Mouse (Mus musculus): ENCODE results near the gene Ift81. TPM values are rescaled to one million over a fixed set of nuclear protein-coding genes. Genes with fewer than 3 reads are reported as not detected.

The Ift81 gene
- polyA plus RNA-seq, 1 experiment from 2014 or later: 28.4 TPM

DNA sequence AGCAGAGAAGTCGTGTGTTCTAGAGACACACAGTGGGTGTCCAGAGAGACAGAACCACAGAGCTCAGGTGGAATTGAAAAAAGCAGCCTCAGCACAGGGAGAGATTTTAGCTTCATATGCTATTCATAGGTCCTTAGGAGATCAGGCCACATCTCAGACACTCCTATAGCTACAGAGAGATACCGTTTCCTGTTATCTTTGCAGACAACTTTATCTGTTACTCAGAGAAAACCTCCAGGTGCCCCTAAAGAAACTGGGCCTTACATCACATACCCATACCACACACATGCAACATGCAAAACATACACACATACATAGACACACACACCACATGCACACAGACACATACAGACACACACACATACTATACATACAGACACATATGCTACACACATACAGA is 24.0 kb upstream of the Ift81 start:
- no peak for ATAC-seq (replicated peaks; ENCODE audit: low FRiP score, low TSS enrichment, low read depth)
- no peak overlapping the region for H3K9ac ChIP-seq (ENCODE audit: low read length)
- WGBS: 65% methylated on average over 2 of the region's 2 CpGs

DNA sequence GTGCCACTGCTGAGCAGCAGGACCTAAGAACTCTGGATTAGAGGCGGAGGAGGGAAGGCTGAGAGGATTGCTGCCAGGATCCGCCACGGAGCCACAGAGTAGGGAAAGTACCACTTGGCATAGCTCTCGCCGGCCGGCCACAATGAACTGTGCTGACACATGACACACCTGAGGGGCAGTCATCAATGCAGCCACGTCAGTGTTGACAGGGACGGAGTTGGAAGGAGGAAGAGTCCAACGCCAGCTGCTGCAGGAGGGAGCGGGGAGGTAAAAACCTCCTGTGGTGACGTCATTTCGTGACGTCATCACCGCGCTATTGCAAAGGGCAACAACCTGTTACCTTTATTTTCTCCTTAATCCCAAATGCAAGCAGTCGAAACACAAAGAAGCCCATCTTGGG is 22.6 kb upstream of the Ift81 start:
- peak; percentile 74 for DNase-seq (ENCODE audit: low spot score)
- H3K9ac ChIP-seq (ENCODE audit: low read length): no peak overlapping the region
- H3K27ac ChIP-seq (ENCODE audit: low read depth): no peak overlapping the region
- 41% methylated on average over 16 of the region's 16 CpGs for WGBS
- H3K4me1 ChIP-seq (replicated peaks; ENCODE audit: control insufficient read depth, insufficient read depth, low read length): no peaks in the 10 kb centered on the region
- no peak overlapping the region for H3K4me3 ChIP-seq (ENCODE audit: low read depth, low read length)
- no peaks in the 10 kb centered on the region for H3K27me3 ChIP-seq (replicated peaks; ENCODE audit: control insufficient read depth, insufficient read depth, low read length)
- ATAC-seq (replicated peaks; ENCODE audit: low FRiP score, low TSS enrichment, low read depth): no peak
- peak overlapping the region; percentile 27 for H3K4me2 ChIP-seq (ENCODE audit: low read length)
- H3K36me3 ChIP-seq (ENCODE audit: control insufficient read depth, insufficient read depth, low read length): no peaks in the 10 kb centered on the region
- no peaks in the 10 kb centered on the region for H3K9me3 ChIP-seq (ENCODE audit: control insufficient read depth, low read length)

More for the DNA sequence above, 24.0 kb upstream of the Ift81 start:
- H3K27ac ChIP-seq (ENCODE audit: low read depth): no peak overlapping the region
- no peak overlapping the region for H3K4me3 ChIP-seq (ENCODE audit: low read depth, low read length)
- H3K4me1 ChIP-seq (replicated peaks; ENCODE audit: control insufficient read depth, insufficient read depth, low read length): no peaks in the 10 kb centered on the region
- H3K9me3 ChIP-seq (ENCODE audit: control insufficient read depth, low read length): no peaks in the 10 kb centered on the region
- H3K36me3 ChIP-seq (ENCODE audit: control insufficient read depth, insufficient read depth, low read length): no peaks in the 10 kb centered on the region
- no peak for DNase-seq (ENCODE audit: low spot score)
- H3K27me3 ChIP-seq (replicated peaks; ENCODE audit: control insufficient read depth, insufficient read depth, low read length): no peaks in the 10 kb centered on the region
- no peak overlapping the region for H3K4me2 ChIP-seq (ENCODE audit: low read length)

DNA sequence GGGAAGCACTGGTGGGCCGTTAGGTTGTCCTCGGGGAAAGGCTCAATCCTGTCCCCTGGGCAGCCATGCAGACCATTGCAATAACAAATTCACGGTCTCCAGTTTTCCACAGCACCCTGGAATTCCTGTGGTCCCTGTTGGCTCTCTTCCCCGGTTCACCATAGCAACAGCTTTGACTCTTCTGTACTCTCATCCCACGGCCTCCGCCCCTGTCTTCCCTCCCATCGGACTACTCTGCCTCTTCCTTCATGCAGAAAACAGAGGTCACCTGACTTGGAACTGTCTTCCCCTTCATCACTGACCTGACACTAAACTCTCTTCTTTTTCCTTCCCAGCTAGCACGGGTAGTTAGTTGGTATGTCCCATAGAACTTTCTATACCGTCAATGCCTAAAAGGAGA is 22.0 kb upstream of the Ift81 start:
- Histone ChIP-seq H3K9me3 (ENCODE audit: control insufficient read depth, low read length) (no peaks in the 10 kb centered on the region), H3K4me1 (replicated peaks; ENCODE audit: control insufficient read depth, insufficient read depth, low read length) (no peaks in the 10 kb centered on the region), H3K36me3 (ENCODE audit: control insufficient read depth, insufficient read depth, low read length) (no peaks in the 10 kb centered on the region), H3K27me3 (replicated peaks; ENCODE audit: control insufficient read depth, insufficient read depth, low read length) (no peaks in the 10 kb centered on the region), H3K4me3 (ENCODE audit: low read depth, low read length) (no peak overlapping the region), H3K9ac (ENCODE audit: low read length) (no peak overlapping the region), H3K27ac (ENCODE audit: low read depth) (no peak overlapping the region), H3K4me2 (ENCODE audit: low read length) (no peak overlapping the region)
- ATAC-seq (replicated peaks; ENCODE audit: low FRiP score, low TSS enrichment, low read depth) (no peak), DNase-seq (ENCODE audit: low spot score) (no peak)
- WGBS: 78% methylated on average over 9 of the region's 9 CpGs

DNA sequence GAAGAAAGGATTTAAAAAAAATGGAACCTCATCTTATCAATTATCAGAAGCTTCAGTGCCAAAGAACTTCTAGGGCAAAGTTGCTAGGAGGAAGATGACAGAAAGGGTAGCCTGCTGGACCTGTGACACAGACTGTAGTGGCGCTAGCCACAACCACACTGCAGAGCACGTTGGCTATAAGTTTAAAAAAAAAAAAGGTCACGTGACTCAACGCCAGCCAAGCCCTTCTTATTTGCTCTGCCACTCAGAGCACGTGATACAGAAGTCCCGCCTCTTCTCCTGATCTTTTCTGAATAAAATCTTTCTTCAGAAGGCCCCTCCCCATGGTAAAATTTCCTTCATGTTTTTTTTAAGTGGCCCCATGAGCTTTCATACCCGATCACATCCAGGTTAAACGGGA is 20.9 kb upstream of the Ift81 start:
- Histone ChIP-seq H3K9ac (ENCODE audit: low read length) (no peak overlapping the region), H3K27me3 (replicated peaks; ENCODE audit: control insufficient read depth, insufficient read depth, low read length) (no peaks in the 10 kb centered on the region), H3K27ac (ENCODE audit: low read depth) (no peak overlapping the region), H3K4me3 (ENCODE audit: low read depth, low read length) (no peak overlapping the region), H3K9me3 (ENCODE audit: control insufficient read depth, low read length) (no peaks in the 10 kb centered on the region), H3K4me2 (ENCODE audit: low read length) (no peak overlapping the region), H3K36me3 (ENCODE audit: control insufficient read depth, insufficient read depth, low read length) (no peaks in the 10 kb centered on the region), H3K4me1 (replicated peaks; ENCODE audit: control insufficient read depth, insufficient read depth, low read length) (no peaks in the 10 kb centered on the region)
- whole genome bisulfite sequencing: 75% methylated on average over 8 of the region's 8 CpGs
- ATAC-seq (replicated peaks; ENCODE audit: low FRiP score, low TSS enrichment, low read depth) (no peak), DNase-seq (ENCODE audit: low spot score) (no peak)

DNA sequence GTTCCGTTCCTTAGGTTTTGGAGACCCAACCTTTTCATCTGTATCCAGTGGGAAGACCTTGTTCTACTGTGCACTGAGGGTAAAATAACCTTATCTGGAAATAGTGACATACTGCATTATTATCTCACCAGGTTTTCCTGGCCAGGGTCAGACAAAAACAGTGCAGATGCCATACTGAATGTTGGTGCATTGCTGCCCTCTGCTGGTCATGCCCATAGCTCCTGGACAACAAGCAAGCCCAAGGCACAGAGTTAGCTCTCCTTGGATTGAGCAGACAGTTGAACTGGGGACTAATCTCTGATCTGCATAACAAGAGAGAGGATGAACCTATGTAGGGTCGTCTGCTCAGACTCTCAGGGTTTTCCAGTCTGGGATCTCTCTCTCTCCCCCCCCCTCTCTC is 12.9 kb upstream of the Ift81 start:
- ATAC-seq (replicated peaks; ENCODE audit: low FRiP score, low TSS enrichment, low read depth) (peak; percentile 75; the same call in 1 of the 2 replicates), DNase-seq (ENCODE audit: low spot score) (peak; percentile 95)
- no peak overlapping the region for H3K4me3 ChIP-seq (ENCODE audit: low read depth, low read length)
- H3K9ac ChIP-seq (ENCODE audit: low read length): no peak overlapping the region
- H3K4me1 ChIP-seq (replicated peaks; ENCODE audit: control insufficient read depth, insufficient read depth, low read length): 0 out of 2 replicates have a peak, but pooled peaks cover 3% of the 10 kb centered on the region
- H3K36me3 ChIP-seq (ENCODE audit: control insufficient read depth, insufficient read depth, low read length): no peaks in the 10 kb centered on the region
- H3K27me3 ChIP-seq (replicated peaks; ENCODE audit: control insufficient read depth, insufficient read depth, low read length): no peaks in the 10 kb centered on the region
- no peak overlapping the region for H3K27ac ChIP-seq (ENCODE audit: low read depth)
- no peaks in the 10 kb centered on the region for H3K9me3 ChIP-seq (ENCODE audit: control insufficient read depth, low read length)
- H3K4me2 ChIP-seq (ENCODE audit: low read length): no peak overlapping the region
- 41% methylated on average over 2 of the region's 2 CpGs for WGBS

DNA sequence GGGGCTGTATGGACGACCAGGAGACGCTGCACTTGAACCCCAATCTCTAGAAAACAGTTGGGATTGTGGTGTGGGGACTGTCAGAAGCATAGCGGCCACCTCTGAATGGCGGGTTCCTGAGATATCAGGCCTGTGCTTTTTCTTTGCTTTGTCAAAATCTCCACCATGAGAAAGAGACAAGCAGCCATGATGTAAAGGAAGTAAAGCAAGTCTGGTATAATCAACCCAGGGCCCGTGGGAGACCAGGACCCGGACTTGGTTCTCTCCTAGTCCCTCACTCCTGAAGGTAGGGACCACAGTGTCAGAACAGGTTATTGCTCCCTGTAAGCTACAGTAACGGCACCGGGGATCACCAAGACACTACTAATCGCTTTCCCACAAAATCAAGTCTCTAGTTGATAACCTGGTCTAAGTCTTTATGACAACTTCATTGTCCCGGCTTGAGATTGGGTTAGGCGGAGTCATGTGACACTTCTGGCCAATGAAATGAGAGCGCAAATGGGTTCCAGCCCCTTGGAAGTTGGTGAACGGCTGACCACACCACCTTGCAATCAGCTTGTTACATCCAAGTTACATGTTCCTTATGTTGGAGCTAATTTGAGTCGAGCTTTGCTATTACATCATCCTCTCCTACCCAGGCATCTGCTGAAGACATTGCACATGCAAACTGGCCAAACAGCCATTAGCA is 11.4 kb upstream of the Ift81 start:
- no peak for DNase-seq (ENCODE audit: low spot score)
- H3K9me3 ChIP-seq (ENCODE audit: control insufficient read depth, low read length): no peaks in the 10 kb centered on the region
- peaks cover 16% of the 10 kb centered on the region for H3K4me1 ChIP-seq (replicated peaks; ENCODE audit: control insufficient read depth, insufficient read depth, low read length)
- H3K4me2 ChIP-seq (ENCODE audit: low read length): no peak overlapping the region
- H3K4me3 ChIP-seq (ENCODE audit: low read depth, low read length): no peak overlapping the region
- H3K27ac ChIP-seq (ENCODE audit: low read depth): no peak overlapping the region
- WGBS: 87% methylated on average over 14 of the region's 14 CpGs
- ATAC-seq (replicated peaks; ENCODE audit: low FRiP score, low TSS enrichment, low read depth): no peak
- no peak overlapping the region for H3K9ac ChIP-seq (ENCODE audit: low read length)
- no peaks in the 10 kb centered on the region for H3K36me3 ChIP-seq (ENCODE audit: control insufficient read depth, insufficient read depth, low read length)
- no peaks in the 10 kb centered on the region for H3K27me3 ChIP-seq (replicated peaks; ENCODE audit: control insufficient read depth, insufficient read depth, low read length)

DNA sequence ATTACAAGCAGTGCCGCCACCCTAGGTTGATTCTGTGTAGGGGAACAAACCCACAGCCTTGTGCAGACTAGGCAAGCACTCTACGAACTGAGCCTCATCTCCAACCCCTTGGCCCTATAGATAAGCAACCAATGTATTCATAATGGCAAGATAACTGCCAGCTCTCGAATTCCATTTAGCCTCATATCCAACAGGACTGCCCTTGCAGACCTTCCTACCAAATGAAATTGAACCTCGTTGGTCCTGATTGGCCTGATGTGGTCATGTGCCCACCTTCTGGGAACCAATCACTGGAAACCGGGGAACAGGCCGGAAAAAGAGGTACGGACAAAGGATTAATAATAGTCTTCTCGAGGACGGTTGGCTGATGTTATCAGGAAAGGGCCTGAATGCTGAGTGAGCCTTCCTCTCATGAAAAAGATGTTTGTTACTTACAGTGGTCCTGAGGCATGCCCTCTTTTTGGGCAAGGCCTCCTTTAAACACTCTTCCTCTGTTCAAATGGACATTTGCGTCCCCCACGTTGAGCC is 10.7 kb upstream of the Ift81 start:
- Histone ChIP-seq H3K4me3 (ENCODE audit: low read depth, low read length) (no peak overlapping the region), H3K27me3 (replicated peaks; ENCODE audit: control insufficient read depth, insufficient read depth, low read length) (no peaks in the 10 kb centered on the region), H3K9me3 (ENCODE audit: control insufficient read depth, low read length) (no peaks in the 10 kb centered on the region), H3K4me2 (ENCODE audit: low read length) (no peak overlapping the region), H3K9ac (ENCODE audit: low read length) (no peak overlapping the region), H3K36me3 (ENCODE audit: control insufficient read depth, insufficient read depth, low read length) (no peaks in the 10 kb centered on the region), H3K27ac (ENCODE audit: low read depth) (no peak overlapping the region), H3K4me1 (replicated peaks; ENCODE audit: control insufficient read depth, insufficient read depth, low read length) (peaks cover 16% of the 10 kb centered on the region)
- ATAC-seq (replicated peaks; ENCODE audit: low FRiP score, low TSS enrichment, low read depth): no peak
- 82% methylated on average over 11 of the region's 11 CpGs for WGBS
- DNase-seq (ENCODE audit: low spot score): no peak

DNA sequence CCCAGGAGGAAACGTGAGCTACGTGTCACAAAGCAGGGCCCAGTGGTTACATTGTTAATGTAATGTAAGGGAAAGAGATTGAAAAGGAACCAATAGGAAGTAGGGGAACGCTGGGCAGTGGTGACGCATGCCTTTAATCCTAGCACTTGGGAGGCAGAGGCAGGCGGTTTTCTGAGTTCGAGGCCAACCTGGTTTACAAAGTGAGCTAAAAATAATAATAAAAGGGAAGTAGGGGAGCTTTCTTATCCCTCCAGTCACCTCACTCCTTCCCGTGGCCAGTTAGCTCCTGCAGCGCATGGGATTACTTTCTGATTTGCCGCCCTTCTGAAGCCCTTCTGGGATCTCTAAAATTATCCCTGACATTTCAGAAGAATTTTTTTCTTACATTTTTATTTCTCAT is 9.5 kb upstream of the Ift81 start:
- Histone ChIP-seq H3K4me2 (ENCODE audit: low read length) (no peak overlapping the region), H3K4me1 (replicated peaks; ENCODE audit: control insufficient read depth, insufficient read depth, low read length) (peaks cover 16% of the 10 kb centered on the region), H3K9ac (ENCODE audit: low read length) (no peak overlapping the region), H3K36me3 (ENCODE audit: control insufficient read depth, insufficient read depth, low read length) (no peaks in the 10 kb centered on the region), H3K27me3 (replicated peaks; ENCODE audit: control insufficient read depth, insufficient read depth, low read length) (no peaks in the 10 kb centered on the region), H3K27ac (ENCODE audit: low read depth) (no peak overlapping the region), H3K9me3 (ENCODE audit: control insufficient read depth, low read length) (no peaks in the 10 kb centered on the region), H3K4me3 (ENCODE audit: low read depth, low read length) (no peak overlapping the region)
- 86% methylated on average over 9 of the region's 9 CpGs for WGBS
- no peak for DNase-seq (ENCODE audit: low spot score)
- ATAC-seq (replicated peaks; ENCODE audit: low FRiP score, low TSS enrichment, low read depth): no peak

DNA sequence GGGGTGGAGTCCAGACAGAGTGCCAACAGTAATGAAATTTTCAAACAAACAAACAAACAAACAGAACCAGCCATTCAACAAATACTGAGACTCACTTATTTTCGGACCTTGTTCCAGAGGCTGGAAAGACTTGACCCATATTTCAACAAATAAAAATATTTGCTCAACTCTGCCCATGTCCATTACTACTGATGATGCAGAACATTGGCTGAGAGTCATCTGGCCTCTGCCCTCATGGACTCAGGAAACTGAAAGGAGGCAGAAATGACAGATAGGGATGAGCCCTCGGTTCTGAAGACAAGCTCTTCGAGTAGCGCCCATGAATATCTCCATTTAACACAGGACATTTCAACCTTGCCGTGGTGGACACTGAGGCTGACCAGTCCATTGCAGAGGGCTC is 8.2 kb upstream of the Ift81 start:
- peaks cover 16% of the 10 kb centered on the region for H3K4me1 ChIP-seq (replicated peaks; ENCODE audit: control insufficient read depth, insufficient read depth, low read length)
- 85% methylated on average over 5 of the region's 5 CpGs for WGBS
- no peak for DNase-seq (ENCODE audit: low spot score)
- H3K27me3 ChIP-seq (replicated peaks; ENCODE audit: control insufficient read depth, insufficient read depth, low read length): no peaks in the 10 kb centered on the region
- H3K4me2 ChIP-seq (ENCODE audit: low read length): no peak overlapping the region
- ATAC-seq (replicated peaks; ENCODE audit: low FRiP score, low TSS enrichment, low read depth): no peak
- no peak overlapping the region for H3K4me3 ChIP-seq (ENCODE audit: low read depth, low read length)
- no peaks in the 10 kb centered on the region for H3K9me3 ChIP-seq (ENCODE audit: control insufficient read depth, low read length)
- no peaks in the 10 kb centered on the region for H3K36me3 ChIP-seq (ENCODE audit: control insufficient read depth, insufficient read depth, low read length)
- H3K27ac ChIP-seq (ENCODE audit: low read depth): peak overlapping the region; percentile 90; the same call in 1 of the 2 replicates
- no peak overlapping the region for H3K9ac ChIP-seq (ENCODE audit: low read length)

Data from intestine, embryonic 14.5 days (tissue).